Mouse (Mus musculus) WW6 (cell line): ENCODE measurements at regions not wholly inside any gene's neighbourhood (a gene's known extent, or its start where the extent isn't known, plus 50 kb on each side); places are given as distances from the start of the nearest gene placed in this dataset.

Source experiments
- DNase-seq: peaks from one replicate; pipeline ENCODE4 v3.0.0-alpha.2; 2013; ENCODE audit warnings: low read depth, low spot score

DNA sequence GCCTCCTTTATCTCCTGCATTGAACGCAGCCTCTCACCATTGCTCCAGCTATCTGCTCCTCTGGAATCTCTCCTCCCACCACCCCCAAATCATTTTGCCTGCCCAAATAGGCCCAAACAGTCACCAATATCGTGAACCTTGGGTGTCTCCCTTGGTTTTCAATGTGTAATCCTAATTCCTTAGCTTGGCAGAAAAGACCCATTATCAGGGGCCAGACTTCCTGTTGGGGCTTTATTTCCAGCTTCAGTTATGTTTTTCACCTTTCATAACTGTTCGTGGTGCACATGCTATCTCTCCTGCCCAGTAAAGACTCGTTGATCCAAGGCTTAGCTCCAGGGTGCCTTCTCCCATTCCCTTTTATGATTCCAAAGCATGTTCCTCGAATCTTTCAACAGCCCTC lies 142.4 kb upstream of the Eya4 start:
- DNase-seq = no peak

DNA sequence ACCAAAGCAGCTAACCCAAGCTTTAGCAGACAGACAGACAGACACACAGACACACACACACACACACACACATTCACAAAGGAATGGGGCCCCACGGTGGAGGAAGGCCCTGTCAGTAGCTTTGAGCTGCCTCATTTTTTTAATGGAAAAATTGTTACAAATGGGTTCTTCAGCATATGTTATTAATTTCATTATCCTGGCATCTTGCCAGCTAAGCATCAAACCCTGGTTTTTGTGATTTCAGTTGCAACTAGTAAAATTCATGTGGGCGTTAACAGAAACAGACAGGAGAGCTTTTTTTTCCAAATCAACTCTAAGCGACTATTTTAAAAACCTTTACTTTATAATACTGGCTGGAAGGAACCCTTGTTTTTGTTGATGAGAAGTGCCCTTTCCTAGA lies 138.4 kb upstream of the Eya4 start:
- no peak for DNase-seq

DNA sequence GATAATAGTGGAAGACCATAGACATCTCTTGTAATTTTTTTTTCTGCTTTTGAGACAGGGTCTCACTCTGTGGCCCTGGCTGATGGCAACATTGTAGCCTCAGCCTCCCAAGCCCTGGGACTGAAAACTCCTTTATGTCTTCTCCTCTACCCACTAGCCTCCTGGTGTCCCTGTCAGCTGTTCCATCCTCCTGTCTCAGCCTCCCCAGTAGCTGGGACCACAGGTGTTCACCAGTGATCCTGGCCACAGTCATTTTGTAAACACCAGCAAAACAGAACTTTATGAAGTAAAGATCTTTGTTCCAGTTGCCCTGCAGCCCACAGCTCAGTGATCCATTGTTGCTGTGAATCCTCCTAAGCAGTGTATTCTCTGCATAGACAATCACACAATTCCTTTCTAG lies 129.9 kb upstream of the Eya4 start:
- no peak for DNase-seq

DNA sequence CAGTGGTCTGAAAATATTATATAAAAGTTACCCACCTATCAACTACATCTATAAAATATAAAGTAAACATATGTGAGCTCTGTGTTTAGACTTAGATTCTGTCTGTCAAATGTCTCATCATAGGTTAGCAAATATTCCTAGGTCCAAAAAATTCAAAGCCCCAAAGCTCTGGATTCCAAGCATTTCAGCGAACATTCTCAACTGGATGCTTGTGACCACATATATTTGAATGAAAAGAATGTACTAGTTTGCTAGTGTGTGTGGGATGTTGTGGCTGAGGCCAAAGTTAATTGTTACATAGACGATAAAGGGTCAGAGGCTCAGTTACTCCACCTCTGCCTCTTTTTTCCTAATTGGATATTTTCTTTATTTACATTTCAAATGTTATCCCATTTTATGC lies 128.3 kb upstream of the Eya4 start:
- no peak for DNase-seq

DNA sequence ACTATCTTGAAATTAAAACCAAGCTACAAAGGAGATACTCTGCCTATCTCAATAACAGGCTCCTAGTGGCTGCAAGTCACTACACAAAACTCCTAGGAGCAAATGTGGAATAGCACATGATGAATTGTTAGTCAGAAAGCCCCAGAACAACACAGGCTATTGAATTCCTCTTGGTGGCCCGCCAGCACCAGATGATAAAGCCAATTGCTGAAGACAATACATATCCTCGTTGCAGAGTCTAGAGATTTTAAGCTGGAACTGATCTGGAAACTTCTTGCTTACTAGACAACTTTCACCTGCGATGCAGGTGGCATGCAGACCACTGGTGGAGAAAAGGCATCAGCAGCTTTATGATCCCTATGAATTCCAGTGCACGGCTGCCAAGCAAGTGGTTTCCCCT lies 126.5 kb upstream of the Eya4 start:
- no peak for DNase-seq

DNA sequence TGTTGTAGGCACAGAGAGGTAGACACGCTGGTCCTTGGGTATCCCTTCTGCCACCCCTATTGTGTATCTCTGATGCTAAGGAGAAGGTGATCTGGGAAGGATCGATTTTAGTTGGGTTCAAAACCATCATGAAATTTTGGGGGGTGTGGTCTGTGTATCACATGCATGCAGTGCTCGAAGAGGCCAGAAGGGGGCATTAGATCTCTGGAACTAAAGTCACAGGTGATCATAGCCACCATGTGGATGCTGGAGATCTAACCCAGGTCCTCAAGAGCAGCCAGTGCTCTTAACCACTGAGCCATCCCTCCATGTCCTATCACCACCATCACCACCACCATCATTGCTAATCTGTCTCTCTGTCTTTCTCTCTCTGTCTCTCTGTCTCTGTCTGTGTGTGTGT lies 100.4 kb upstream of the Eya4 start:
- DNase-seq = no peak

DNA sequence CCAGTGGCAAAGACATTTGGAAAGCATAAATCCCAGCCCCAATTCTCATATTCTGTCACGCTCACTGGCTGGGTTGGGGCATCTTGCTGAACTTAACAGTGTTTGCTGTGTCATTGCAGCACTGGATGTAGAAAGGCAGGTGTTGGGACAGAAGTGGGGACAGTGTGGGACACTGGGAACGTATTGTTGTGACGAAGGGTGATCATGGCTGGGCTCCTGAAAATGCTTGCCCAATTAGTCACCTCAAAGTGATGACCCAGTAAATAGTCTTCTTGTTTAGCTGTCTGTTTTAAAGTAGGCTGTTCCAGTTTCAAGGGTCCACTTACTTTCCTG lies 100.0 kb upstream of the Eya4 start:
- no peak for DNase-seq

DNA sequence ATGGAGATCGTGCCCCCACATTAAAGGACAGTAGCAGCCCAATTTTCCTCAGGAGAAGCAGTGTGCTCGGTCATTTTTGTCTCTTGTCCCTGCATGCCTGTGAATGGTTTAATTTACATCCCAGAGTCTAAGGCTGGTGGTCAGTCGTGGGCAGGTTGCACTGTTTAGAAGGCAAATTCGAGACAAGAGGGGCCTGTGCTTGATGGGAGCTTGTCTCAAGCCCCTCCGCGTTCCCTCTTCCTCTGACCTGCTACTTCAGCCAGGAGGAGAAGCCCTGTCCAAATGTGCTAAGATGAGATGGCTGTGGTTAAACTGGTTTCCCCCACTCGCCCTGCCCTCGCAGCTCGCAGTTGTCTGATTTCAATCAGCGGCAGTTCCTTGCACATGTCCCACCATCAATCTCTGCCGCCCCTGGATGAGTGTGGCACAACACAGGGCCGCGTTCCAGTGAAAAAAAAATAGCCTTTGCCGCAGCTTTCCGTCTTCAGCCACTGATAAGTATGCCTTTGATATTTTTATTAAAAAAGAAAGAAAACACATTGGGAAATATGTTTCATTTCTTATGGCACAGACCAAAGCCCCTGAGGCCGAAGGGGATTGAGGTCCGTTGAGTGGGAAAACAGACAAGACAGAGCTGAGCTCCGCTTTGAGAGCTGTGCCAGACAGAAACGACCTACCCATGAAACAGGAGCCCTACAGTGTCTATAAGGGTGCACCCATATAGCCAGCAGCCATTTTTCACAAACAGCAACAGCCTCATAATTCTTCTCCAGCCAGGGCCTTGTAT lies 99.5 kb upstream of the Eya4 start:
- DNase-seq = no peak

DNA sequence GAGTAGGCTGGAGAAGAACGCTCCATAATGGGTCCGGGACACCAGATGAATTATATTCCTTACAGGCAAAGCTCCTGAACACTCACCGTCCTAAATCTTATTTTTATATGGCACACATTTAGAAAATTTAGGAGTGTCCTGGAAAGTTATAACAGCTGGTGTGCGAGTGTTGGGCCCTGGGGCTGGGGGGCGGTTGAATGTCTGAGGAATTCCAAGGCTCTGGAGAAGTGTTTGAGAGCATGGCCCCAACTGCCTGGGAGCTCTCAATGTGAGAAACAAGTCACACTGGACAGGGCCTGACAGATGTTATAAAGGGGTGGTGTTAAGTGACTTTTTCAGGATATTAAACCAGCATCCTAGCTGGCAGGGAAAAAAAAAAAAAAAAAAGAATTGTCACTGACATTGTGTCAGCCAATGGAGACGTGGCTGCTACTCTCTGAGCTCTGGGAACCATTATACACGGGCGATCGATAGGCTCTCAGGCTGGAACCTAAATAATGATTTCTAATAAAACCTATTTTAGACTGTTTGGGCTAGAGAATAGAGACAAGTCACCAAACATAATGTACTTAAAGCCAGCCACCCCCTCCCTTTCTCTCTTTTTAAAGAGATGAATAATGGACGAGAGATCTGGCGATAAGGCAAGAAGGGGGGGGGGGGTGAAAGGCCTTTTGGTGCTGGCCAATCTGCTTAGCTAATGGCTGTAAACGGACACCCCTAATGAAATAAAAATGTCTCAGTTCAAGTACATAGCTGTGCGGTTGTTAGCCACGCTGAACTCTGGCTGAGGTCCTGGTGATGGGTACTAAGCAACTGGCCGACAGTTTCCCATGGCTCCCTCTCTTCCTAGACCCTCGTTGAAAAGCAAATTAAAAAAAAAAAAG lies 98.6 kb upstream of the Eya4 start:
- no peak for DNase-seq

DNA sequence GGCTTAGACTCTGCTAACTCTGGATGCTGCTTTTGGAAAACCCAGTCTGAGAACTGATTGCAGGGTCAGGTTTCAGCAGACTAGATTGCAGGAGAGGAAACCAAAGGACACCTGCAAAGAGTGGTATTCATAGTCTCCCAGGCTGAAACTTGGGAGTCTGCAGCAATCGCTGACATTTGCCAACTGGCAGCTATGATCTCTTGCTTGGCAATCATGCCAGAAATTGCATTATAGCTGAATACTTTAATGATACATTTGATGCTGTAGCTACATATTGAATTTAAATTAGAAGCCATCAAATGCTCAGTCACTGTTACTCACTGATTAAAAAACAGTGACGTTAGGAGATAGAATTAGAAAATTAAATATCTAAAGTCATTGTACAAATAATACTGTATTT lies 79.8 kb upstream of the Eya4 start:
- DNase-seq = no peak

DNA sequence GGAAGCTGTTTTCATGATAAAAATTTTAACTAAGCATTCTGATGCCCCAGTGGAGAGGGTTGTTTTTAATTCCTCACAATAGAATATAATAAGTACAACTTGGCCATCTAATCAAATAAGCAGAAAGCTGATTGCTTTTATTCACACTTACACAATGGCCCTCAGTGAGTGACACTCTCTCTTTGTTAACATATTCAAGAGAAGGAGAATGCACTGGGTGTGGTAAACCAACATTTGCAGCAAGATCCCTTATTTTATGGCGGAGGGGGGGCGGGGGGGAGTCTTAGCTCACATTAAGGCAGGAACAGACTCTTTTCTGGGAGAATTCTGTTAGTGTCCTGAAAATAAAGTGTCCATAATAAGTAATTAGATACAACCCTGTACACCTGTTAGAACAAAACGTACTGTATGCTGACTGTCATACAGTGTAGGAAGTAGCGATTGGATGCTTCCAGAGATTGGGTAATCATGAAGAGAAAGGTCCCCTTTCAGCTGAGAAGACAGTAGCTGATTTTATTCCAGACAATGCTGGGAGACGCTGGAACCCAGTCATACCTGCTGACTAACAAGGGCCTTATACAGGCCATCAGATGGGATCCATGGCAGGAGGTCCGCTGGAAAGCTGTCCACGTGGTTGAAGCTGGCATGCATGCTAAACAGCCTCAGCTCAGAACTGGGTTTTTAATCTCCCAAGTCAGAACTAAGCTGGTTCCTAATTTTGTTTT lies 63.4 kb upstream of the Eya4 start:
- DNase-seq = no peak

DNA sequence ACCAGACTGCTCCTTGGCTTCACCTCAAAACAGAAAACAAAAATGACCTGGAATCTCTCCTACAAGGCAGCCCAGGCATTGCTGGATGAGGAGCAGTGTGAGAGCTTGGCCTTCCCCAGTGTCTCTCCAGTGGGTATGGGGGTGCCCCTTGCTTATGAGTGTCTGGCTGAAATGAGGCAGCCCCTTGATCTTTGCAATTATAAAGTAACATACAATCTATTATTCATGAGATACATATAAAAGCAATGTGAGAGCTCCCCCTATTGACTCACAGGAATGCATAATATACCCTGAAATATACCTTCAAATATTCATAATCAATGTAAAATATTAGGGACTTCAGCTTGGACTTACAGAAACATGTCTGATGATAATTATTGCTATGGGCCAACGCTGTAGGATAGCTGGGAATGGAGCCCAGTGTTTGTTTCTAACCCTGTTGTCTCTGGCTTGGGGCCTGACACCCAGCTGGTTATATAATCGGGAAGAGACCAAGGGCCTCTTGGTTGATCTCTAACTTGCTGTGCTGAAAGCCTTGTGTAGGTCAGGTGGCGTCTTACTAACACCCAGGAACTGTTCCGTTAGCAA lies 52.9 kb upstream of the Eya4 start:
- DNase-seq = no peak
